Mouse (Mus musculus) frontal cortex, postnatal 14 days (tissue): ENCODE results near the gene Defb22.

ENCODE experiments used
- DNase-seq, 2 experiments: peaks; one replicate each; pipeline ENCODE4 v3.0.0; 2022; ENCODE audit warnings: low spot score in 2 of 2

The Defb22 gene

GRCm38 (mm10) chr2:152490038-152490437 lies at the start of gene Defb22:
Defb22 (minus strand) TSS chr2:152490138.
- DNase-seq: no peak

GRCm38 (mm10) chr2:152517981-152518380 lies 28.0 kb upstream of the Defb22 start, which contains the start of gene Defb28:
Defb28 (plus strand) TSS chr2:152518255.
- no peak for DNase-seq

DNA sequence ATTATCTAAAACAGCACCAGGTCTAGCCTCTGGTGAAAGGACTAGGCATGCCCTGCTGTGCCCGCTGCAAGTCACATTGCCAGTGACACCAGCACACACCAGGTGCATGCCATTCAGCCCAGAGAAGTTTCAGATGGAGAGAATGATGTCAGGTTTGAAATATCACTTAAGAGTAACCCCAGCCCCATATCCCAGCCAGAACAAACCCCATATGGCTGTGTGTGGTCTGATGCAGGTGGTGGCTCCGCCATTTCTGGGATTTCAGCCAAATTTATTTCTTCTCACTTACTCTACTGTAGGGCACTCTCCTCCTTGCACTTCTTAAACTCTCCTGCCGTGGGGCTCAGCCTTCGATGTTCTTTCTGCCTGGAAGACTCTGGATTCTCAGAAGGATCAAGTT lies 26.1 kb upstream of the Defb22 start:
- DNase-seq: no peak

- DNase-seq: no peak
Observed at GRCm38 (mm10) chr2:152511592-152511991, 21.7 kb upstream of the Defb22 start, which contains the start of gene Defb26. Defb26 (minus strand) TSS chr2:152511692.

DNA sequence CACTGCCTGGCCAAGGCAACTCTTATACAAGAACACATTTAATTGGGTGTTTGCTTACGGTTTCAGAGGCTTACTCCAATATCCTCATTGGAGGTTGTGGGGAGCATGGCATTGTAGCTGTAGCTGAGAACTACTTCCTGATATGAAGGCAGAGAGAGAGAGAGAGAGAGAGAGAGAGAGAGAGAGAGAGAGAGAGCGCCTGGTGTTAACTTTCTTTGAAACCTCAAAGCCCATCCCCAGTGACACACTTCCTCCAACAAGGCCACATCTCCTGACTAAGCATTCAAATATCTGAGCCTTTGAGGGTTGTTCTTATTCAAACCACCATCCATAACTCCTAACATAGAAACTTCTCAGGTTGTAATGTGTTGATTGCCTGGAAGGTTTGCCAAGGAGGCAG lies 14.0 kb upstream of the Defb22 start:
- no peak for DNase-seq

DNA sequence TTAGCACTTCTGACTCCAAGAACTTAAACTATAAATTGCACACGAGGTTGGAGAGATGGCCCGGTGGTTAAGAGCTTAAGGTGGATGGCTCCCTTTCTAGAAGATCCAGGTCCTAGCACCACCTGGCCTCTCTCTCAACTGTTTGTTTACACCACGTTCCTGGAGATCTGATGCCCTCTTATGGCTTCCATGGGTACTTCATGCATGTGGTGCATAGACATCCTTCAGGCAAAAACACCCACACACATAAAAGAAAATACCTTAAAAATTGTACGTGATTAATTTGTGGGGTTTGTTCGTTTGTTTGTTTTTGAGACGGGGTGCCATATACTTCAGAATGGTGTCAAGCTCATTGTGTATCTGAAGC lies 10.9 kb upstream of the Defb22 start:
- no peak for DNase-seq

DNA sequence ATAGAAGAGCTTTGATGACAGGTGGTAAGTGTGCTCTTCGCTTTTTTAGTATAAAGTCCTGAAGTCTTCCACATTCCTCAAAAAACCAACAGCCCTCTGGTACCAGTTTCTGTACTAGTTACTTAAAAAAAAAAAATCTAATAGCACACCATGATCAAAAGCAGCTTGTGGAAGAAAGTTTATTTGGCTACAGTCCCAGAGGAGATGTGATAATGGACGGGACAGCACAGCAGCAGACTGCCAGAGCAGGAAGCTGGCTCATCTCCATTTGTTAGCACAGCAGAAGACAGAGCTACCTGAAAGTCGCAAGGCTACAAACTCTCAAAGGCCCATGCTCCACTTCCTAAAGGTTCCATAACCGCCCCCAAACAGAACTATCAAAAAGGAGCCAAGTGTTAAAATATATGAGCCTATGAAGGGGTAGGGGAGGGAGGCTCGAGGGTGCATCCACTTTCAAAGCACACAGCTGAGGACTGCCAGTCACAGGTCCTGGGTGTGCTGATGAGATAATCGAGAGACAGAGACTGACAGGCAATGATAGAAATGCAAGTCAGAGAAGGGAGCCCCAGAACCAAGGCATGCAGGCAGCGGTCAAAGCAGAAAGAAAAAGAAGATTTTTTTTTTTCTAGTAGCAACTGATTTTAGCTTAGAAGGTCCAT lies 10.4 kb upstream of the Defb22 start:
- no peak for DNase-seq

DNA sequence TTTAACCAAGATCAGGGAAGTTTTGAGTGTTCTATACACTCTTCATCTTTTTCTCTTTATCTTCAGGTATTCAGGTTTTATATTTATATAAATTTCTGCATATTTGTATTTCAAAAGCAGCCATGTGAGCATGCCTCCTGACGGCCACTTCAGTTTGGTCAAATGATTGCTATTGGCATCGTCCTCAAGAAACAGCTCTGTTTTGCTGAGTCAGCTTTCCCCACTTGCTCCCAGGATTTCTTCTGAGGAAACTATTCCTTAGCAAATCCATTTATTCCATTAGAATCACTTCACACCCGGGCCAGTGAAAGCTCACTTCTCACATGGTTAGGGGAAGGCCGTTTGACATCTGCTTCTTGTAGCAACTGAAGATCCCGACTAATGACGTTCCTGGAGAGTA lies 8.1 kb upstream of the Defb22 start:
- DNase-seq: no peak

GRCm38 (mm10) chr2:152493151-152493550 lies 3.2 kb upstream of the Defb22 start:
- DNase-seq: no peak

- DNase-seq: no peak
Observed at GRCm38 (mm10) chr2:152487024-152487423, 2.9 kb downstream of the Defb22 start.

GRCm38 (mm10) chr2:152481726-152482125 lies 8.2 kb downstream of the Defb22 start:
- DNase-seq: no peak

- no peak for DNase-seq
Observed at GRCm38 (mm10) chr2:152480881-152481280, 9.1 kb downstream of the Defb22 start.

DNA sequence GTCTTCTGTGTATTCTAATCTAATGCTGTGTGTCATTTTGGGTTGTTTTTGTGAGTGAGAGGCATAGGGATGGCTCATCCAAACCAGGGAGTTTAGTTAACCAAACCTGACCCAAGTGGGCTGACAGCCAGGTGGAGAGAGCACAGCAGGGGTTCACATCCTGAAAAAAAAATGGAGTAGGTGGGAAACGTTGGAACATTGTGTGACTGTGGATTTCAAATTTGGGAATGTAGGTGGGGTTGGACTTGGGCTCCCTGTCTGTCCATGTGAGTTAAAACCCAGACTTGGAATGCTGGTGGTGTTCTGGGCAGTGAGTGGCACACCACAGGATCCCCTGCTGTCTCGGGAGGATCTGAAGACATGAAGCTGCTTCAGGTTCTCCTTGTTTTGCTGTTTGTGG lies 13.2 kb downstream of the Defb22 start, which contains the start of gene Defb20:
Gene Defb20 (plus strand): TSS at position 301 of the 400 bp plus-strand sequence.
- DNase-seq: no peak

DNA sequence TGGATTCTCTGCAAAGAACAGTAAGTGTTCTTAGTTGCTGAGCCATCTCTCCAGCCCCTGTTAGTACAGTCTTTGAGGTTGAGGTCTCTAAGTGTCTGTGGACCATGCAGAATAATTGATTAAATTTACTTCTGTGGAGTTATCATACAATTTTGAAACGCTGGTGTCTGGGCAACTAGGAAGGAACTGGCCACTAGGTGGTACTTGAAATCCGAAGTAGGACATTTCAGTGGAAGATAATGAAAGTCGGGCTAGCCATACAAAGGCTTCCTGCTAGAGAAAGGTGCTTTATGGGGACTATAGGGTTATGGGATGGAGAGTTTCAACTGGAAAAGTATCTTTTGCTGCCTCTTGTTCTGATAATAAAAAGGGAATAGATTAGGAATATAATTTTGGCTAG lies 17.5 kb downstream of the Defb22 start:
- no peak for DNase-seq

DNA sequence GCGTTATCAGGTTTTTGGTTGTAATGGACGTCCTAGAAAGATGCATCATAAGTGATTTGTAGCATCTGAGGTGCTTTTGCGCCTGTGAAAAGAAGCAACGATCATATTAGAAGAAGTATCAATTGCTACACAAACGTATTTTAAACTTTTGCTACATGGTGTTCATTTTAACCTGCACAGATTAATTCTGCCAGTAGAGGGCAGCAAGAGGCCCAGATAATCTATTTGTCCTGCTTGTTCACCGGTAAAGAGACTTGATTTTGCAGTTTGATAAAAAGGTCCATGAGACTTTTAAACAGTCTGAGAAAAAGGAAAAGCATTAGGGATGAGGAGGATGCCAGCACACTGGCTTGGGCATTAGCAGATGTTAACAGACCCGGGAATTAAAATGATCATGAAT lies 19.0 kb downstream of the Defb22 start:
- peak in 1 of 2 experiments; percentile 45 for DNase-seq

DNA sequence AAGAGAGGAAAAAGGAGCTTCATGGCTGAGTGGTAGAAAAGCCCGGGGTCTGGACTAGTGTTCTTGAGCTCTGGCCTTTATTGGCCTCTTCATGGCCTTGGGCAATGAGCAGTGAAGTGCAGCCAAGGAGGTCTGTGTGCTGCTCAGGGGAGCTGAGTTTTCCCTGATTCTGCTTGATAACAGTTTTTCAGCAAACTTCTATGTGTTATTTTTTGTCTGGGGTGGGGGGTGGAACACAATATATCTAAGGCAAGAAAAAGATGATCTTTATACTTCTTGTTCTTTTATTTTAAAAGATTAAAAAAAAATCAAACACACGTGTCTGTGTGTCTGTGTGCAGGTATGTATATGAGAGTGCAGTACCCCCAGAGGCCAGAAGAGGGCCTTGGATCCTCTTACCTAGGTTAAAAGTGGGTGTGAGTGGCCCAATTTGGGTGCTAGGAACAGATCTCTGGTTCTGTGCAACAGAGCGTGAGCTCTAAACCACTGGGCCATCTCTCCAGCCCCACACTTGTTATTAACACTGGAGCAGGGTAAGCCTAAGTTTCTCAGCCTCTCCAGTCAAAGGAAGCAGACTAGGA lies 25.3 kb downstream of the Defb22 start, which contains the start of gene Defb23:
Gene Defb23 (minus strand): TSS at position 51 of the 581 bp plus-strand sequence.
- no peak for DNase-seq

GRCm38 (mm10) chr2:152459241-152459640 lies 30.7 kb downstream of the Defb22 start:
- no peak for DNase-seq

DNA sequence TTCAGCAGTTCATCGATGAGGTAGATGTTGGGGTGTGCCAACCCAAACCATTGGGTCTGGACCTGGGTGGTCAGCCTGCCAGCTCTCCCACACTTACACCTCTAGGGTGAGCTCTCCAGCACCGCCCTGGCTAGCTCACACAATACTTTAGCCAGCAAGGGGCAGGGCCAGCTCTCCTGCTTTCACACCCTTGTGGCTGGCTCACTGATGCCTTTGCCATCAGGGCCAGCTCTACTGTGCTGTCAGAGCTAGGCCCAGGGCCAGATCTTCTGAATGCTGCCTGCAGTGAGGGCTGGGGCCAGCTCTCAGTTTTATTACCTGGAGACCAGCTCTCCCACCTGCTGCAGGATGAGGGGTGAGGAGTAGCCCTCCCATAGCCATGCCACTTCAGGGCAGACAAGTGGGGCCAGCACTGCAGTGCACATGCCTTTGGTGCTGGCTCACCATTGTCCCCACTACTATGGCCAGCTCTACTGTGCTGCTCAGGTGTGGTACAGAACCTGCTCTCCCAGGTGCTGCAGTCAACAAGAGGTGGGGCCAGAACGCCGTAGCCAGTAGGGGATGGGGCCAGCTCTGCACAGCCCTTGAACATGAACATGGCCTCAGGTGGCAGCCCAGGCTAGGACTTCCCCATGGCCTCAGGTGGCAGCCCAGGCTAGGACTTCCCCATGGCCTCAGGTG lies 37.7 kb downstream of the Defb22 start:
- DNase-seq: no peak

- peak; percentile 30 to 69 for DNase-seq
Observed at GRCm38 (mm10) chr2:152450241-152450640, 39.7 kb downstream of the Defb22 start.

- DNase-seq: no peak
Observed at GRCm38 (mm10) chr2:152447461-152447860, 42.5 kb downstream of the Defb22 start.

GRCm38 (mm10) chr2:152446642-152447041 lies 43.3 kb downstream of the Defb22 start:
- no peak for DNase-seq

- DNase-seq: no peak
Observed at GRCm38 (mm10) chr2:152443281-152443680, 46.7 kb downstream of the Defb22 start.

DNA sequence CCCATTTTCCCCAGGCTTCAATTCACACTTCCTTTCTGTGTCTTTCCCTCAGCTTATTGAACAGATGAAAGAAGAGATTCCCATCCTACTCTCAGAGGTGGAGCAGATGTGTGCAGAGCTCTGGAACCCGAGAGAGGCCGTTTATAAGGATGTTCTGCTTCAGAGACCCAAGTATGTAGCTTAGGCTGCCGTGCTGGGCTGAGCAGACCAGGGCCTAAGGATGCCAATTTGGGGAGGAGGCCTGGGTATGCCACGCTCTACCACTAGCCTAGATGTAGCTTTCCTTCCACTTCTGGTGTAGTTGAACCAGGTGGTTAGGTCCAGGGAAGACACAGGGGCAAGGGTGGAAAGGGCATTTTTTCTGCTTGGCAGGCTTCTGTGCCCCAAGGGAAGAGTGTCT lies 47.6 kb downstream of the Defb22 start:
- no peak for DNase-seq
